Mouse (Mus musculus): ENCODE results near the gene Kcnk10. TPM values are rescaled to one million over a fixed set of nuclear protein-coding genes. Genes with fewer than 3 reads are reported as not detected.
"Not testable (repeated sequence)": the region's sequence is repeated elsewhere in the genome, so short reads cannot be mapped to it uniquely, and the experiment has no call there.

Kcnk10 gene
- not detected in 2 replicates for total RNA-seq (2015; ENCODE audit: low replicate concordance)
- total RNA-seq (2017; ENCODE audit: low replicate concordance) = not detected in 2 replicates

DNA sequence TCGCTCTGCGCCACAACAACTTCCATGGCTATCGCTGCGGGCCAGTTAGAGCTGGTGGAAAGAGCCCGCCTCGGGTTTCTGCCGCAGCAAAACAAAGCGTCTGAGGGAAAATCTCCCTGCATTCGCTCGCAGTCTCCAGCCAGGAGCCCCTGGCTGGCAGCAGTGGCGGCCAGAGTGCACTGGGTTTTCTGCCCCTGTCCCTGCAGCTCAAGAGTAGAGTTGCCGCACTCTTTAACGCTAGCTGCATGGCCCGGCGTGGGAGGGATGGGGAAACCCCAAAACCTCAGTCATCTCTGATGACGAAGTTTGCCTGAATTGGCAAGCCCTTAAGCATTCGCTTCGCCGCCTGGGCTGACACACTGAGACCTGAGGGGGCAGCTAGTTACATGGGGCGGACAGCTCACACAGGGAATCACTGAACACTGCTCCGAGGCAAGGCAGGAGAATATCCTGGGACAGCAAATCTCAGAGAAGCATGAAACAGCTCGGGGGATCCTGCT lies at the start of gene Kcnk10:
Gene Kcnk10, minus strand, starts transcription at position 450 of the 500 bp plus-strand sequence.
- ATAC-seq (replicated peaks; ENCODE audit: low FRiP score, poor library complexity, severe bottlenecking) = no peak

DNA sequence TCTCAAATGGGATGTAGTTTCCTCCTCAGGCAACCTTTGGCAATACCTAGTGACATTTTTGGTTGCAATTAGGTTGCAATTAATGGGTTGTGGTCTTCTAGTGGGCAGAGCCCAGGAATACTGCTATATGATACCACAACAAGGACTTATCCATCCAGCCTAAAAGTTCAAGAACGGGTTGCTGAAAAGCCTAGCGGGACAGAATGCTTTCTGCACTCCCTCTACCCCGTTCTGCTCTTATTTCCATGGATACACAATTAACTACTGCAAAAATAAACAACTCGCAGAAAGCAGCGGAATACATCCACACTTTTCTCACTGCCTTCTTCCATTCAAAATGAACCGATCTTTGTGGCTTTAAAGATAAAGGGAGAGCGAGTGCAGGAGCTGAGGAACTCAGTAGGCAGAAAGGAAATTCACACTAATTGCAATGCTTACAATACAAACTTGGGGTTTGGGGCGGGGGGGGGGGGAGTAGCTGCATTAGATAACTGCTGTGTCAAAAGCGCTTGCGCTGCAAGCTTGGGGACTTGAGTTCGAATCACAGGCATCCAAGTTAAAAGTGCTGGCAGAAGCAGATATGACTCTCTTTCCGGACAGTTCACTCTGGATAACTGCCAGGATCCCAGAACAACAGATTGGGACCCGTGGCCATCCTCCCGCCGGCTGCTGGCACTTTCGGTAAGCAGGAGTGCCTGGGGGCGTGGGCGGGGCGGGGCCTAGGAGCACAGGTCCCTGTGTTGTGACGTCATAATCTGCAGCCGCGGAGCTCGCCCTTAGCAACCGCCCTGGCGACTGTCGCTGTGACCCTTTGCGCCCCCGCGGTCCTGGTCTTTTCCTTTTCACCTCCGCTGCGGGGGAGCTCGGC lies 49.5 kb upstream of the Kcnk10 start, which contains the start of gene Spata7:
Gene Spata7, plus strand, starts transcription at position 766 of the 868 bp plus-strand sequence.
- peak; percentile 97 for ATAC-seq (replicated peaks; ENCODE audit: low FRiP score, poor library complexity, severe bottlenecking)

GRCm38 (mm10) chr12:98623266-98623665 lies 45.2 kb upstream of the Kcnk10 start:
- not testable (repeated sequence) for ATAC-seq (replicated peaks; ENCODE audit: low FRiP score, poor library complexity, severe bottlenecking)

- not testable (repeated sequence) for ATAC-seq (replicated peaks; ENCODE audit: low FRiP score, poor library complexity, severe bottlenecking)
Observed at GRCm38 (mm10) chr12:98620922-98621321, 42.8 kb upstream of the Kcnk10 start.

DNA sequence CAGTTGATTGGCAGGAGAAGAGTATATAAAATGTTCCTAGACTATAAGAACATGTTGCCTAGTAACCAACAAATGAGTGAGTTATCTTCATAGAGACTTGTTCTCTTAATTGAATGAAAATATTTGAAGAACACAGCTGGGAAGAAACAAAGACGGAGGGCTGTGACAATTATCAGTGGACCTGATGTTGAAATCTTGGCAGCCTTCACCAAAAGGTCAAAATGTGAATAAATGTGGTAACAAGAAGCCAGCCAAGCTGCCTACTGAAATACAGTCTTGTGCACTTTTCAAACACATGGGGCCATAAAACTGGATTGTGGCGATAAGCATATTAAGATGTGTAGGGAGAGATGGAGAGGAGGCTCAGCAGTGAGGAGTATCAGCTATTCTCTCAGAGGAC lies 41.4 kb upstream of the Kcnk10 start:
- ATAC-seq (replicated peaks; ENCODE audit: low FRiP score, poor library complexity, severe bottlenecking) = no peak

- no peak for ATAC-seq (replicated peaks; ENCODE audit: low FRiP score, poor library complexity, severe bottlenecking)
Observed at GRCm38 (mm10) chr12:98615746-98616145, 37.6 kb upstream of the Kcnk10 start.

DNA sequence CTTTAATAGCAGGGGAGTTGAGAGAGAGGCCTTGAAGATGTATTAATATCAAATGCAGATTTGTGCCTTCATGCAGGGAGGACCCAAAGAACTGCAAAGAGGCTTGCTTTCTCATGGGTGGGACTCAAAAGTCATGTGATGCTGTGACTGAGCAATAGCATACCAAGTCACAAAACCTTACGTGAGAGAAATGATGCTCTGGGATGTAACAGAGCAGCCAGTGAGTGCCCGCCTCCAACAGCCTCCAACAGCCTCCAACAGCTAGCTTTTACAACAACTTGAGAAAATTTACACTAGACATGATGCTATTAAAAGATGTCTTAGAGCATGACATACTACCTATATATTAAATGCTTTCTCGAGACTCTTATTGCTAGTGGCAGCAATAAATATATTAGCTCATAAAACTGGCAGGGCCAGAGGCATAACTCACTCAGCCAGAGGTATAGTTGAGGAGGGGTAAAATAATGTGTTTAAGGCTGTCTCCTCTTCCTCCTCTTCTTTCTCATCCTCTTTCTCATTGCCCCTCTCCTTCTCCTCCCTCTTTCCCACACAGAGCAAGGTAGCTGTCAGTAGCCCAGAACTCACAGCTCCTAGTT lies 36.9 kb upstream of the Kcnk10 start:
- ATAC-seq (replicated peaks; ENCODE audit: low FRiP score, poor library complexity, severe bottlenecking) = no peak

GRCm38 (mm10) chr12:98610341-98610740 lies 32.2 kb upstream of the Kcnk10 start:
- no peak for ATAC-seq (replicated peaks; ENCODE audit: low FRiP score, poor library complexity, severe bottlenecking)

- ATAC-seq (replicated peaks; ENCODE audit: low FRiP score, poor library complexity, severe bottlenecking) = no peak
Observed at GRCm38 (mm10) chr12:98606595-98607290, 28.6 kb upstream of the Kcnk10 start.

GRCm38 (mm10) chr12:98605264-98605663 lies 27.2 kb upstream of the Kcnk10 start:
- ATAC-seq (replicated peaks; ENCODE audit: low FRiP score, poor library complexity, severe bottlenecking) = no peak

GRCm38 (mm10) chr12:98602114-98602513 lies 24.0 kb upstream of the Kcnk10 start:
- ATAC-seq (replicated peaks; ENCODE audit: low FRiP score, poor library complexity, severe bottlenecking) = no peak

- ATAC-seq (replicated peaks; ENCODE audit: low FRiP score, poor library complexity, severe bottlenecking) = no peak
Observed at GRCm38 (mm10) chr12:98600861-98601260, 22.8 kb upstream of the Kcnk10 start.

GRCm38 (mm10) chr12:98591016-98591415 lies 12.9 kb upstream of the Kcnk10 start:
- no peak for ATAC-seq (replicated peaks; ENCODE audit: low FRiP score, poor library complexity, severe bottlenecking)

DNA sequence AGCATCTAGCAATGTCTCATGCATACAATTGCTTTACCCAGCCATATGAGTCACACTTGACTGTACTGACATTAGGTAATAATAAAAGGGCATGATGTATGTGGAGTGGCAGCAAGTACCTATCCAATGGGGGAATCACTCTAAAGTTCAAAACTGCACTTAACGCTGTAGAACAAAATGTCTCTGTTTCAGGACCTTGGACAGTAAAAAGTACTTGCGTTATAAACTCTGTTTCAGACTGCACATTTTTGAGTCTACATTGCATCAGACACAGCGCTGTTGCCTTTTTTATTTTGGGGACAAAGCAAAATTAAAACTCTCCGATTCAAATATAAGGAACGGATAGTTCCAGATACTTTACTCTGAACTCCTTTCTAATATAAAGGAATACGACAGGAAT lies 10.5 kb upstream of the Kcnk10 start:
- ATAC-seq (replicated peaks; ENCODE audit: low FRiP score, poor library complexity, severe bottlenecking) = no peak

DNA sequence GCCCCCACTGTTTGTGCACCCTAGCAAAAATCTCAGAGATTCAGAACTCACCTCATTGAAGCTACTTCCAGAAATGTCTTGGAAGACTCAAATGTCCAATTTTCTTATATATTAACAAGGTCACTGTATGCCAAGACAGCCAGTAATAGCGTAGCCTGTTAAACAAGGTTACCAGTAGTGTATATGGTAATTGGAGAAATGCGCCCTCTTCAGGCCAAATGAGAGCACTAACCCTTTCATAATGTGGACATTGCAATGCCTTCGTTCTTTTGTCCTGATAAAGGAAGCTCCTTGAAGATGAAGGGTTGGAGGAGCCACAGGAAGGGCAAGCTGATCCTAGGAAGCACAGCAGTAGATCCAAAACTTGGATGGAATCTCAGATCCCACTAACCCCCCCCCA lies 7.2 kb upstream of the Kcnk10 start:
- no peak for ATAC-seq (replicated peaks; ENCODE audit: low FRiP score, poor library complexity, severe bottlenecking)

DNA sequence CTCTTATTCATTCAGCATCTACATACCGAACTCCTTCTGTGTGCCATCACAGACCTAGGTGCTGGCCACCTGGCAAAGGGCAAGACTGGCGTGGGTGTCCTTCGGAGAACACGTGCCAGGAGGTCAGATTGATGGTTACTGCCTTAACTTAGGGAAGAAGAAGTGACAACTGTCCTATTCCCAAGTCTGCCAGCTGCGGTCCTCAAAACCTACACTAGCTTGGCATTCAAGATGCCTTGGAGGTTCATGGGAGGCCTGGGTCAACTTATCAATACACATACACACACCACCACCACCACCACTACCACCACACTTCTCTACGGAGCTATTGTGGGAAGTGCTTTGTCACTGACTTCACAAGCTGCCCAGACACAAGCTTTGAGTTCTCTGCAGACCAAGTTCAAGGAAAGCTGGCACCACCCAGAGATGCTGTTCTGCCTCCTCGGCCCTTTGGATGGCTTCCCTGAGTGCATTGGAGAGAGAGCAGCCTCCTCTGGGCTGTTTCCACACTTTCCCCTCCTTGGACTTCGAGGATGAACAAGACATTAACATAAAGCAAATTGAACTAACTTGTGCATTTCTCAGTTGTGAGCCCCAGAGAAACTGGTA lies 2.1 kb downstream of the Kcnk10 start:
- no peak for ATAC-seq (replicated peaks; ENCODE audit: low FRiP score, poor library complexity, severe bottlenecking)

- no peak for ATAC-seq (replicated peaks; ENCODE audit: low FRiP score, poor library complexity, severe bottlenecking)
Observed at GRCm38 (mm10) chr12:98575195-98575887, 2.8 kb downstream of the Kcnk10 start.

GRCm38 (mm10) chr12:98574353-98575194 lies 3.5 kb downstream of the Kcnk10 start:
- no peak for ATAC-seq (replicated peaks; ENCODE audit: low FRiP score, poor library complexity, severe bottlenecking)

Data from erythroid progenitor cell, adult 5-6 weeks (primary cell).